Mouse (Mus musculus): ENCODE data around the gene Arhgap42. TPM values are rescaled to one million over a fixed set of nuclear protein-coding genes. Genes with fewer than 3 reads are reported as not detected.
A peak's percentile ranks its signal among the peaks of the same experiment; 100 is the strongest.

The Arhgap42 gene
- polyA plus RNA-seq, 1 experiment from 2014 or later, result 22.4 TPM

DNA sequence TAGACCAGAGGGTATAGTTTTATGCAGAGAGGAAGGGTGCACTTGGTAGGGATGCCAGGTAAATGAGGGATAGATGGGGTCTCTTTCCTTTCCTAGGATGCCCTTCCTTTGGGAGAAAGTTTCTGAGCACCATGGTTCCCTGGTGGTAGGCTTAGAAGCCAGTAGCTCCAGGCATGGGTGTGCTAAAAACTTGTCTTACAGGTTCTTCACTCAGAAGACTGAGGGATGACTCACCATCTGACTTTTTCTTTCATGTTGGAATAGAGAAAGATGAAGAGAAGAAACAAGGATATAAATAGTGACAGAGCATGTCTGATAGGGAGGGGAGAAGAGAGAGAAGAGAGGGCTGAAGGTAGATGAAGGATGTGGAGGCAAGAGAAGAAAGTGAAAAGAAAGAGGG lies 7.1 kb upstream of the Arhgap42 start:
- no peaks in the 10 kb centered on the region for H3K9me3 ChIP-seq (ENCODE audit: control insufficient read depth, low read length)

DNA sequence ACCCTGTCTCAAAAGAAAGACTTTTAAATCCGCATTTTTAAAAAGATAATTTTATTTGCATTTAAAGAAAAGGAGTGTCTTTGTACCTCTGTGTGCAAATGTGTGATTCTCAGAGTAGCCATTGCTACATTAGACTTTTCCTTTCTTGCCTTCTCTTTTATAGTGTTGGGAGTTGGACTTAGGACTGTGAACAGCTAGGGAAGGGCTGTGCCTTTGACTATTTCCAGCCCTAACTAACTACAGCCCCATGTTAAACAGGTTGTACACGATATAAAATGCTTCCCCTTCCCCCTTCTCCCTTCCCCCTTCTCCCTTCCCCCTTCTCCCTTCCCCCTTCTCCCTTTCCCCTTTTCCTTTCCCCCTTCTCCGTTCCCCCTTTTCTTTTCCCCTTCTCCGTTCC lies 4.9 kb upstream of the Arhgap42 start:
- Histone ChIP-seq H3K4me2 (no peak overlapping the region), H3K4me1 (ENCODE audit: control insufficient read depth, insufficient read depth, low read length) (no peaks in the 10 kb centered on the region), H3K36me3 (ENCODE audit: control insufficient read depth, insufficient read depth, low read length) (no peaks in the 10 kb centered on the region), H3K4me3 (ENCODE audit: low read depth, low read length) (no peak overlapping the region), H3K9me3 (ENCODE audit: control insufficient read depth, low read length) (no peaks in the 10 kb centered on the region), H3K27me3 (ENCODE audit: control insufficient read depth, insufficient read depth, low read length) (no peaks in the 10 kb centered on the region), H3K27ac (ENCODE audit: low read depth, low read length) (no peak overlapping the region), H3K9ac (ENCODE audit: low read length) (no peak overlapping the region)
- 60% methylated on average over 4 of the region's 4 CpGs for WGBS
- no peak for DNase-seq (ENCODE audit: low spot score, missing footprints)
- ATAC-seq (ENCODE audit: low FRiP score), result no peak

More for the DNA sequence above, 7.1 kb upstream of the Arhgap42 start:
- no peak for DNase-seq (ENCODE audit: low spot score, missing footprints)
- Histone ChIP-seq H3K27me3 (ENCODE audit: control insufficient read depth, insufficient read depth, low read length) (no peaks in the 10 kb centered on the region), H3K4me1 (ENCODE audit: control insufficient read depth, insufficient read depth, low read length) (no peaks in the 10 kb centered on the region), H3K27ac (ENCODE audit: low read depth, low read length) (no peak overlapping the region), H3K4me3 (ENCODE audit: low read depth, low read length) (no peak overlapping the region), H3K4me2 (no peak overlapping the region), H3K9ac (ENCODE audit: low read length) (no peak overlapping the region), H3K36me3 (ENCODE audit: control insufficient read depth, insufficient read depth, low read length) (no peaks in the 10 kb centered on the region)
- no peak for ATAC-seq (ENCODE audit: low FRiP score)

DNA sequence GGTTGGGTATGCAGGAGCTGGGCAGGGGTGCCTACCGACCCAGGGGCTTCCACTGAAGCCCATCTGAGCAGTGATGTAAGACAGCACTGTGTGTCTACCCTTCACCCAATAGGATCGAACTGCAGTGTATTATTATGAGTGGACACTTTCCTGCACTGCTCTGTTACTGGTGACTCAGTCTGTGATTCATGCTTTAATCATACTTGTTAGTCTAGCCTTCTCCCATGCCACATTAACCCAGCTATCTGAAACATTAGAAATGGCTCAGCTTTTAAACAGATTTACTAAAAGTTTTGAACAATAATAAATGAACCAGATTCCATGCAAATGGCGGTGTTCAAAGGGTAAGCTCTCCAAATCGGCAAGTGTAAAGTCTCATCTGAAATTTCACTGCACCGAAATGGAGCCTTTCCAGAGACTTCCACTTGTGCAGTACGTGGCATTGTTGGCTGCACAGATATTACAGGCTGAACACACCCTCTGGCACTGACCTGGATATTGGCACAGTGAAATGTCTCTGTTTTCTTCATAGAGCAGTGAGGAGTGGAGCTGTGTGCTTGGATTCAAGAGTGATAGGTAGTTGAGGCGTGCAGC lies 2.4 kb upstream of the Arhgap42 start:
- Histone ChIP-seq H3K9me3 (ENCODE audit: control insufficient read depth, low read length) (no peaks in the 10 kb centered on the region), H3K27ac (ENCODE audit: low read depth, low read length) (no peak overlapping the region), H3K4me1 (ENCODE audit: control insufficient read depth, insufficient read depth, low read length) (no peaks in the 10 kb centered on the region; the same call in 1 of the 2 replicates), H3K27me3 (ENCODE audit: control insufficient read depth, insufficient read depth, low read length) (no peaks in the 10 kb centered on the region), H3K36me3 (ENCODE audit: control insufficient read depth, insufficient read depth, low read length) (no peaks in the 10 kb centered on the region), H3K9ac (ENCODE audit: low read length) (no peak overlapping the region), H3K4me2 (no peak overlapping the region), H3K4me3 (ENCODE audit: low read depth, low read length) (no peak overlapping the region)
- DNase-seq (ENCODE audit: low spot score, missing footprints) (peak; percentile 69), ATAC-seq (ENCODE audit: low FRiP score) (no peak)
- WGBS, result 85% methylated on average over 7 of the region's 7 CpGs

DNA sequence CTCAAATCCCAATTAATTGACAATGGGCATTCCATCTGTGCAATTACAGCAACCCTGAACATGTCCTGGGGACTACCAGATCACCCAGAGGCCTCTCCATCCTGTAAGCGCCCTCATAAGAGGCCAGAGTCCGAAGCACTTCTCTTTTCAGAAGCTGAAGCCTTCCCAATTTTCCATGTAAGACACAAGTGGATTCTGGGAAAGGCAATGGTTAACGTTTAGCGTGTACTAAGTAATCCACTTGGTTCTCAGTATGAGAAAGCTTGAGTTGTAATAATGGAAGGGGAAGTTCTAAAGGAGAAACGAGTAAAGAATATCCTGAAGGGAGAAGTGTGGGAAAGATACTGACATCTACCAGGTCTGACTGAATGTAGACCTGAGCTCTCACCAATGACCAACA lies 1.4 kb downstream of the Arhgap42 start:
- no peak overlapping the region for H3K27ac ChIP-seq (ENCODE audit: low read depth, low read length)
- 53% methylated on average over 5 of the region's 5 CpGs for WGBS
- no peak for ATAC-seq (ENCODE audit: low FRiP score)

DNA sequence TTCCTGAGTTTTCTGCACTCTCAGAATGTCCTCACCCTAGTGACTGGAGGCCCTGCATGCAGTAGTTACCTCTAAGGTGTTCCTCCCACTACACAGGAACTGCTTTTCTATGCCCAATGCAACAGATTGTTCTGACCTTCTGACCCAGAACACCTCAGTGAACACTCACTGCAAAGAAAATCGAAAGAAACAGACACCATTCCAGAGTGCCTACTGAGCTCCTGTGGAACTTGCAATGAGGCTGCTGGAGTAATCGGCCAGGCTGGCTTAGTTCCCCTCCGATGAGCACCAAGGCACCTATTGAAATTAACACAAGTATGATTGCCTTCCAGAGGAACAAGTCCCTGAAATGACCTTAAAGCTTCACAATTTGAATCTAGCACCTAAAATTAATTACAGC lies 9.2 kb downstream of the Arhgap42 start:
- Histone ChIP-seq H3K9ac (ENCODE audit: low read length) (no peak overlapping the region), H3K4me1 (ENCODE audit: control insufficient read depth, insufficient read depth, low read length) (no peaks in the 10 kb centered on the region), H3K4me3 (ENCODE audit: low read depth, low read length) (no peak overlapping the region), H3K27ac (ENCODE audit: low read depth, low read length) (no peak overlapping the region), H3K4me2 (no peak overlapping the region), H3K36me3 (ENCODE audit: control insufficient read depth, insufficient read depth, low read length) (no peaks in the 10 kb centered on the region), H3K27me3 (ENCODE audit: control insufficient read depth, insufficient read depth, low read length) (no peaks in the 10 kb centered on the region), H3K9me3 (ENCODE audit: control insufficient read depth, low read length) (no peaks in the 10 kb centered on the region)
- 32% methylated on average over 3 of the region's 3 CpGs for WGBS
- no peak for ATAC-seq (ENCODE audit: low FRiP score)
- no peak for DNase-seq (ENCODE audit: low spot score, missing footprints)

More for the DNA sequence above, 1.4 kb downstream of the Arhgap42 start:
- H3K36me3 ChIP-seq (ENCODE audit: control insufficient read depth, insufficient read depth, low read length), result no peaks in the 10 kb centered on the region
- no peaks in the 10 kb centered on the region; the same call in 1 of the 2 replicates for H3K4me1 ChIP-seq (ENCODE audit: control insufficient read depth, insufficient read depth, low read length)
- H3K27me3 ChIP-seq (ENCODE audit: control insufficient read depth, insufficient read depth, low read length), result no peaks in the 10 kb centered on the region
- H3K4me3 ChIP-seq (ENCODE audit: low read depth, low read length), result no peak overlapping the region
- DNase-seq (ENCODE audit: low spot score, missing footprints), result peak; percentile 87
- H3K9ac ChIP-seq (ENCODE audit: low read length), result 0 out of 2 replicates have a peak overlapping the region, but pooled peaks have one; percentile 2
- no peaks in the 10 kb centered on the region for H3K9me3 ChIP-seq (ENCODE audit: control insufficient read depth, low read length)
- peak overlapping the region; percentile 74 for H3K4me2 ChIP-seq

GRCm38 (mm10) chr9:9224837-9225236 lies 14.1 kb downstream of the Arhgap42 start:
- Histone ChIP-seq H3K27me3 (ENCODE audit: control insufficient read depth, insufficient read depth, low read length) (no peaks in the 10 kb centered on the region), H3K9ac (ENCODE audit: low read length) (no peak overlapping the region), H3K4me1 (ENCODE audit: control insufficient read depth, insufficient read depth, low read length) (no peaks in the 10 kb centered on the region), H3K9me3 (ENCODE audit: control insufficient read depth, low read length) (no peaks in the 10 kb centered on the region), H3K4me2 (no peak overlapping the region), H3K27ac (ENCODE audit: low read depth, low read length) (no peak overlapping the region), H3K36me3 (ENCODE audit: control insufficient read depth, insufficient read depth, low read length) (no peaks in the 10 kb centered on the region), H3K4me3 (ENCODE audit: low read depth, low read length) (no peak overlapping the region)
- 92% methylated on average over 1 of the region's 1 CpGs for WGBS
- DNase-seq (ENCODE audit: low spot score, missing footprints) (no peak), ATAC-seq (ENCODE audit: low FRiP score) (no peak)

DNA sequence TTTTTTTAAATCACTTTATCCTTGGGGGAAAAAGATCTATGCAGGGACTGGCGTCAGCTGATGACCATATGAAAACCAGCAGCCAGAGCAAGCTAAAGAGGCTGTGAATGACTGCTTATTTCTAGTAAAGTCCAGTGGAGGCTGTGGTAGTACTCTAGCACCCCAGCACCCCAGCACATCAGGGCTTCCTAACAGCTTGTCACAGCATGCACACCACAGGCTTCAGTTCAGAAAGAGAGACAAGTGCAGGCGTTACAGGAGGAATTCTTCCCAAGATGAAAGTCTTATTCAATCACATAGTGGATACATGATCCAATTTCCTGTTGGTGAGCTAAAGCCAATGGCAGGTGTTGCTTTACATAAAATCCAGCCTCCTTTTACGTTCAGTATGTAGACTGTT lies 15.5 kb downstream of the Arhgap42 start:
- Histone ChIP-seq H3K9ac (ENCODE audit: low read length) (no peak overlapping the region), H3K9me3 (ENCODE audit: control insufficient read depth, low read length) (no peaks in the 10 kb centered on the region), H3K4me3 (ENCODE audit: low read depth, low read length) (no peak overlapping the region), H3K4me2 (no peak overlapping the region), H3K27ac (ENCODE audit: low read depth, low read length) (no peak overlapping the region), H3K4me1 (ENCODE audit: control insufficient read depth, insufficient read depth, low read length) (no peaks in the 10 kb centered on the region), H3K36me3 (ENCODE audit: control insufficient read depth, insufficient read depth, low read length) (no peaks in the 10 kb centered on the region), H3K27me3 (ENCODE audit: control insufficient read depth, insufficient read depth, low read length) (no peaks in the 10 kb centered on the region)
- no peak for ATAC-seq (ENCODE audit: low FRiP score)
- DNase-seq (ENCODE audit: low spot score, missing footprints), result no peak
- 72% methylated on average over 3 of the region's 3 CpGs for whole genome bisulfite sequencing

DNA sequence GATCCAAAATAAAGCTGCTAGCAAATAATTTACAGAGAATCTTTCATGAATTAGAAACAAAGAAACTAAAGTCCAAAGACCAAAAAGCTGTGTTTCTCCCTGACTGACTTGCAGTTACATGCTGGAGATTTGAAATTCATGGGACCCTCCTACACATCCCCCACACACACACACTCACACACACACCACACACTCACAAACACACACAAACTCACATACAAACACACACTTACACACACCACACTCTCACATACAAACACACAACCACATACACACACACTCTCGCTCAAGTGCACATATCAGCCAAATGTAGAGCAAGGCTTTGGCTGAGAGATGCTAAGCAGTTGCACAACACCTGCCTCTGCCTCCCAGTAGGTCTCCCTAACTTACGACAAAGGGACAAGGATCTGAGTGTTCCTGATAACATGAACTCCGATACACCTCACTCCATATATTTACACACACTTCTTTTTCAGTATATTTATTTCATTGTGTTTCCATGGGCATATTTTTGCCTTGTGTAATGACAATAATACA lies 16.9 kb downstream of the Arhgap42 start:
- Histone ChIP-seq H3K27me3 (ENCODE audit: control insufficient read depth, insufficient read depth, low read length) (no peaks in the 10 kb centered on the region), H3K4me2 (no peak overlapping the region), H3K4me1 (ENCODE audit: control insufficient read depth, insufficient read depth, low read length) (no peaks in the 10 kb centered on the region), H3K4me3 (ENCODE audit: low read depth, low read length) (no peak overlapping the region), H3K36me3 (ENCODE audit: control insufficient read depth, insufficient read depth, low read length) (no peaks in the 10 kb centered on the region), H3K27ac (ENCODE audit: low read depth, low read length) (no peak overlapping the region), H3K9ac (ENCODE audit: low read length) (no peak overlapping the region), H3K9me3 (ENCODE audit: control insufficient read depth, low read length) (no peaks in the 10 kb centered on the region)
- WGBS, result 89% methylated on average over 3 of the region's 3 CpGs
- no peak for ATAC-seq (ENCODE audit: low FRiP score)
- no peak for DNase-seq (ENCODE audit: low spot score, missing footprints)

GRCm38 (mm10) chr9:9221185-9221584 lies 17.7 kb downstream of the Arhgap42 start:
- Histone ChIP-seq H3K4me1 (ENCODE audit: control insufficient read depth, insufficient read depth, low read length) (no peaks in the 10 kb centered on the region), H3K9me3 (ENCODE audit: control insufficient read depth, low read length) (no peaks in the 10 kb centered on the region), H3K36me3 (ENCODE audit: control insufficient read depth, insufficient read depth, low read length) (no peaks in the 10 kb centered on the region), H3K27me3 (ENCODE audit: control insufficient read depth, insufficient read depth, low read length) (no peaks in the 10 kb centered on the region), H3K4me2 (no peak overlapping the region), H3K27ac (ENCODE audit: low read depth, low read length) (no peak overlapping the region), H3K9ac (ENCODE audit: low read length) (no peak overlapping the region), H3K4me3 (ENCODE audit: low read depth, low read length) (no peak overlapping the region)
- 88% methylated on average over 4 of the region's 4 CpGs for WGBS
- no peak for DNase-seq (ENCODE audit: low spot score, missing footprints)
- ATAC-seq (ENCODE audit: low FRiP score), result no peak
